Mouse (Mus musculus): ENCODE measurements around the gene Tmem120b.
A peak's percentile ranks its signal among the peaks of the same experiment; 100 is the strongest.

GRCm38 (mm10) chr5:123064207-123064606 is 4.0 kb upstream of the Tmem120b start:
- TF ChIP-seq CTCF (conservative IDR thresholded peaks at IDR 0.05 in 1 of 2, IDR thresholded peaks at IDR 0.05 in 1 of 2; ENCODE audit: low read depth in 2 of 2, low read length in 2 of 2) (peak; percentile 41 to 80), CHD1 (IDR thresholded peaks at IDR 0.05; ENCODE audit: low read depth, low read length) (no peak)

All from CH12.LX (cell line).